ENCODE assay signal across 10 mouse cellular contexts in genomic region chr14:55763166-55763565, GRCm38 (mm10). TPM values are rescaled to one million over a fixed set of nuclear protein-coding genes. Genes with fewer than 3 reads are reported as not detected.
DNase-seq lines count a peak whose midpoint lies in the region; ATAC-seq and TF ChIP-seq lines count a peak whose summit lies in the region.
"Had no signal": no experiment of that assay in that cellular context is flagged by ENCODE, and none has a peak within 500 bp of the region (broad histone marks: within the 10 kb centered on the region; RNA-seq: fewer than 3 reads in every experiment).

No protein-coding gene starts in this region.

- H3K9me3 ChIP-seq in E14TG2a.4 (ENCODE audit: low read length) = no peaks in the 10 kb centered on the region
- H3K9me3 ChIP-seq in heart, embryonic 10.5 days = no peaks in the 10 kb centered on the region
- H3K9me3 ChIP-seq in liver, embryonic 16.5 days (replicated peaks; ENCODE audit: control insufficient read depth, low read length) = no peaks in the 10 kb centered on the region
- H3K9me3 ChIP-seq in forebrain, embryonic 11.5 days (ENCODE audit: control insufficient read depth, low read length) = no peaks in the 10 kb centered on the region

- peaks cover 41% of the 10 kb centered on the region for H3K4me1 ChIP-seq in E14TG2a.4 (replicated peaks; ENCODE audit: low read depth, low read length)
- H3K4me1 ChIP-seq in heart, embryonic 10.5 days = peaks cover 53% of the 10 kb centered on the region
- H3K4me1 ChIP-seq in liver, embryonic 16.5 days (ENCODE audit: control insufficient read depth, low read depth, low read length) = peaks cover 24% of the 10 kb centered on the region
- H3K4me1 ChIP-seq in forebrain, embryonic 11.5 days (replicated peaks; ENCODE audit: control insufficient read depth, insufficient read depth, low read length) = peaks cover 6% of the 10 kb centered on the region

- H3K27me3 ChIP-seq in E14TG2a.4 (ENCODE audit: insufficient read depth, low read length) = peaks cover 71% of the 10 kb centered on the region
- H3K27me3 ChIP-seq in heart, embryonic 10.5 days (ENCODE audit: insufficient read depth, poor library complexity, severe bottlenecking) = peaks cover 74% of the 10 kb centered on the region
- peaks cover 43% of the 10 kb centered on the region for H3K27me3 ChIP-seq in liver, embryonic 16.5 days (ENCODE audit: control insufficient read depth, insufficient read depth, low read depth, low read length)
- peaks cover 57% of the 10 kb centered on the region for H3K27me3 ChIP-seq in forebrain, embryonic 11.5 days (ENCODE audit: control insufficient read depth, insufficient read depth, low read length)

- ATAC-seq in liver, embryonic 16.5 days (ENCODE audit: low read depth) = peak; percentile 24; the same call in 1 of the 2 replicates
- no peak for ATAC-seq in monocyte, adult 5-6 weeks (replicated peaks; ENCODE audit: insufficient number of reproducible peaks, low FRiP score, low TSS enrichment, poor library complexity, severe bottlenecking)
- ATAC-seq in forebrain, embryonic 11.5 days (replicated peaks; ENCODE audit: low FRiP score) = no peak

- 28% methylated on average over 7 of the region's 7 CpGs for WGBS in heart, embryonic 10.5 days
- WGBS in liver, embryonic 16.5 days (ENCODE audit: insufficient replicate concordance) = 29% methylated on average over 7 of the region's 7 CpGs
- WGBS in forebrain, embryonic 11.5 days = 62% methylated on average over 7 of the region's 7 CpGs

- H3K9ac ChIP-seq in liver, embryonic 16.5 days (ENCODE audit: low read depth, low read length) = no peak overlapping the region
- no peak overlapping the region for H3K9ac ChIP-seq in forebrain, embryonic 11.5 days (ENCODE audit: low read length)

- H3K36me3 ChIP-seq in E14TG2a.4 (ENCODE audit: insufficient read depth, low read length) = no peaks in the 10 kb centered on the region
- no peaks in the 10 kb centered on the region for H3K36me3 ChIP-seq in heart, embryonic 10.5 days
- H3K36me3 ChIP-seq in liver, embryonic 16.5 days (ENCODE audit: control insufficient read depth, insufficient read depth) = no peaks in the 10 kb centered on the region
- no peaks in the 10 kb centered on the region for H3K36me3 ChIP-seq in forebrain, embryonic 11.5 days (ENCODE audit: control insufficient read depth, insufficient read depth, low read length)

- peak overlapping the region; percentile 70; the same call in 1 of the 2 replicates for H3K4me2 ChIP-seq in liver, embryonic 16.5 days (ENCODE audit: low read depth, low read length)
- H3K4me2 ChIP-seq in forebrain, embryonic 11.5 days (ENCODE audit: low read depth, low read length, severe bottlenecking) = no peak overlapping the region; the same call in 1 of the 2 replicates

- H3K27ac ChIP-seq in heart, embryonic 10.5 days = peak overlapping the region; percentile 42; the same call in 1 of the 2 replicates
- peak overlapping the region; percentile 35 for H3K27ac ChIP-seq in liver, embryonic 16.5 days (ENCODE audit: low read length)
- H3K27ac ChIP-seq in forebrain, embryonic 11.5 days (ENCODE audit: low read depth, low read length) = no peak overlapping the region

- intact Hi-C loops in heart, postnatal 25 days (cut with DNase I) = no loop called here

- TF ChIP-seq CTCF in E14TG2a.4 (conservative IDR thresholded peaks at IDR 0.05; ENCODE audit: low read length) = no peak

- peak; percentile 96 for DNase-seq in heart, adult 11 months
- no peak for DNase-seq in heart, postnatal 25 days (ENCODE audit: low spot score)
- no peak for DNase-seq in heart, embryonic 10.5 days (ENCODE audit: low spot score)
- no peak for DNase-seq in urinary bladder, adult 2 months (ENCODE audit: low spot score)
- no peak for DNase-seq in forebrain, embryonic 11.5 days (ENCODE audit: low spot score)
- DNase-seq: cerebellum, adult 2 months had no signal

- H3K4me3 ChIP-seq in E14TG2a.4 (replicated peaks; ENCODE audit: low read length) = peak overlapping the region; percentile 79
- H3K4me3 ChIP-seq in heart, embryonic 10.5 days = no peak overlapping the region
- no peak overlapping the region for H3K4me3 ChIP-seq in liver, embryonic 16.5 days (ENCODE audit: low read depth, low read length)
- H3K4me3 ChIP-seq in forebrain, embryonic 11.5 days (ENCODE audit: low read depth, low read length) = no peak overlapping the region

RNA-seq across cellular contexts. Expression of gene Ltb4r2, which starts 1.9 kb away (rescaled TPM):
- total RNA-seq in heart, postnatal 25 days (2021) = under 1 TPM; 0.06 to 0.13 TPM
- polyA plus RNA-seq in heart, embryonic 10.5 days (2016; fragmentation: Nextera tagmentation; extraction: Ambion mirVana) = 0.44 and 1.1 TPM in 2 replicates
- 0.38 and 0.40 TPM in 2 replicates for polyA plus RNA-seq in liver, embryonic 16.5 days (2015; fragmentation: Nextera tagmentation; extraction: Ambion mirVana)
- 0.06 TPM in 2 replicates for polyA plus RNA-seq in urinary bladder, adult 2 months (2012; rRNA removed)
- total RNA-seq in monocyte, adult 5-6 weeks (2017) = 0.10 to 1.2 TPM (median 0.29 TPM) in 3 replicates
- polyA plus RNA-seq in forebrain, embryonic 11.5 days (2014; fragmentation: Nextera tagmentation; extraction: Ambion mirVana) = 0.32 and 0.43 TPM in 2 replicates

RNA-seq across cellular contexts. Expression of gene Ltb4r1, which starts 2.6 kb away (rescaled TPM):
- total RNA-seq in heart, postnatal 25 days (2021) = under 1 TPM in 1 of 2 experiments, not detected in 1; 0.18 TPM
- polyA plus RNA-seq in heart, embryonic 10.5 days (2016; fragmentation: Nextera tagmentation; extraction: Ambion mirVana) = 0.53 and 0.79 TPM in 2 replicates
- 14.2 and 16.4 TPM in 2 replicates for polyA plus RNA-seq in liver, embryonic 16.5 days (2015; fragmentation: Nextera tagmentation; extraction: Ambion mirVana)
- 1.6 and 1.7 TPM in 2 replicates for polyA plus RNA-seq in urinary bladder, adult 2 months (2012; rRNA removed)
- total RNA-seq in monocyte, adult 5-6 weeks (2017) = 14.5 to 27.0 TPM (median 18.8 TPM) in 3 replicates
- 0.45 TPM in 1 of 2 replicates, not detected in the other for polyA plus RNA-seq in forebrain, embryonic 11.5 days (2014; fragmentation: Nextera tagmentation; extraction: Ambion mirVana)

RNA-seq across cellular contexts. Expression of gene Cideb, which starts 4.9 kb away (rescaled TPM):
- total RNA-seq in heart, postnatal 25 days (2021) = under 1 TPM; 0.56 to 0.83 TPM
- 1.4 and 2.0 TPM in 2 replicates for polyA plus RNA-seq in heart, embryonic 10.5 days (2016; fragmentation: Nextera tagmentation; extraction: Ambion mirVana)
- 74.1 and 86.9 TPM in 2 replicates for polyA plus RNA-seq in liver, embryonic 16.5 days (2015; fragmentation: Nextera tagmentation; extraction: Ambion mirVana)
- polyA plus RNA-seq in urinary bladder, adult 2 months (2012; rRNA removed) = 0.18 and 0.25 TPM in 2 replicates
- total RNA-seq in monocyte, adult 5-6 weeks (2017) = 1.0 to 1.3 TPM in 2 of 3 replicates, not detected in the other
- not detected in 2 replicates for polyA plus RNA-seq in forebrain, embryonic 11.5 days (2014; fragmentation: Nextera tagmentation; extraction: Ambion mirVana)
- polyA plus RNA-seq: testis, adult 2 months had no signal

RNA-seq across cellular contexts. Expression of gene Nop9, which starts 17.7 kb away (rescaled TPM):
- 10 to 100 TPM in 1 of 2 experiments, 1 to 10 TPM in 1; 7.8 to 11.1 TPM for total RNA-seq in heart, postnatal 25 days (2021)
- 33.2 and 49.1 TPM in 2 replicates for polyA plus RNA-seq in heart, embryonic 10.5 days (2016; fragmentation: Nextera tagmentation; extraction: Ambion mirVana)
- 18.6 and 18.7 TPM in 2 replicates for polyA plus RNA-seq in liver, embryonic 16.5 days (2015; fragmentation: Nextera tagmentation; extraction: Ambion mirVana)
- 13.8 TPM in 2 replicates for polyA plus RNA-seq in urinary bladder, adult 2 months (2012; rRNA removed)
- total RNA-seq in monocyte, adult 5-6 weeks (2017) = 11.9 to 15.0 TPM (median 13.8 TPM) in 3 replicates
- 54.2 and 57.4 TPM in 2 replicates for polyA plus RNA-seq in forebrain, embryonic 11.5 days (2014; fragmentation: Nextera tagmentation; extraction: Ambion mirVana)

RNA-seq across cellular contexts. Expression of gene Dhrs1, which starts 17.7 kb away (rescaled TPM):
- total RNA-seq in heart, postnatal 25 days (2021) = 10 to 100 TPM; 43.7 to 47.0 TPM
- 59.7 and 60.5 TPM in 2 replicates for polyA plus RNA-seq in heart, embryonic 10.5 days (2016; fragmentation: Nextera tagmentation; extraction: Ambion mirVana)
- 40.9 and 43.5 TPM in 2 replicates for polyA plus RNA-seq in liver, embryonic 16.5 days (2015; fragmentation: Nextera tagmentation; extraction: Ambion mirVana)
- 75.5 and 83.1 TPM in 2 replicates for polyA plus RNA-seq in urinary bladder, adult 2 months (2012; rRNA removed)
- 23.7 to 32.1 TPM (median 30.6 TPM) in 3 replicates for total RNA-seq in monocyte, adult 5-6 weeks (2017)
- polyA plus RNA-seq in forebrain, embryonic 11.5 days (2014; fragmentation: Nextera tagmentation; extraction: Ambion mirVana) = 63.6 and 76.7 TPM in 2 replicates

Comparison
In these comparisons a context has a peak if more than half of its experiments do, and no peak if none do; other contexts are left out.
1. RNA of gene Cideb, which starts 4.9 kb away (polyA plus RNA-seq): 74.1 to 86.9 TPM in liver, embryonic 16.5 days; 1.4 to 2.0 TPM in heart, embryonic 10.5 days, 0.18 to 0.25 TPM in urinary bladder, adult 2 months and not detected in forebrain, embryonic 11.5 days; every median in the first group is over 10 times any median in the second.